Mouse (Mus musculus): ENCODE measurements at regions not wholly inside any gene's neighbourhood (a gene's known extent, or its start where the extent isn't known, plus 50 kb on each side); places are given as distances from the start of the nearest gene placed in this dataset.

- Histone ChIP-seq H3K4me3 (ENCODE audit: low read depth, low read length) (no peak overlapping the region), H3K27me3 (ENCODE audit: insufficient read depth, low read length) (no peaks in the 10 kb centered on the region), H3K36me3 (ENCODE audit: insufficient read depth, low read length) (no peaks in the 10 kb centered on the region), H3K9ac (replicated peaks; ENCODE audit: low read length, poor library complexity, severe bottlenecking) (no peak overlapping the region), H3K4me2 (ENCODE audit: low read depth, low read length, poor library complexity, severe bottlenecking) (no peak overlapping the region), H3K27ac (ENCODE audit: low read depth, low read length) (no peak overlapping the region), H3K4me1 (ENCODE audit: insufficient read depth, low read length) (no peaks in the 10 kb centered on the region), H3K9me3 (ENCODE audit: low read length) (no peaks in the 10 kb centered on the region)
- WGBS, result 55% methylated on average over 5 of the region's 5 CpGs
- no peak for TF ChIP-seq CTCF (IDR thresholded peaks at IDR 0.05)
- DNase-seq (ENCODE audit: low spot score) (peak; percentile 41), ATAC-seq (ENCODE audit: low FRiP score) (no peak)
These were observed 142.3 kb upstream of the Rack1 start for GRCm38 (mm10) chr11:48657851-48658250.

GRCm38 (mm10) chr11:48661641-48662040, 138.5 kb upstream of the Rack1 start:
- H3K27ac ChIP-seq (ENCODE audit: low read depth, low read length), result no peak overlapping the region

GRCm38 (mm10) chr11:48684781-48685314, 115.3 kb upstream of the Rack1 start:
- H3K4me1 ChIP-seq (ENCODE audit: insufficient read depth, low read length), result no peaks in the 10 kb centered on the region
- no peak for DNase-seq (ENCODE audit: low spot score)
- 88% methylated on average over 3 of the region's 3 CpGs for WGBS
- H3K4me3 ChIP-seq (ENCODE audit: low read depth, low read length), result no peak overlapping the region
- H3K27me3 ChIP-seq (ENCODE audit: insufficient read depth, low read length), result no peaks in the 10 kb centered on the region
- no peak overlapping the region for H3K27ac ChIP-seq (ENCODE audit: low read depth, low read length)
- H3K9me3 ChIP-seq (ENCODE audit: low read length), result no peaks in the 10 kb centered on the region
- H3K9ac ChIP-seq (replicated peaks; ENCODE audit: low read length, poor library complexity, severe bottlenecking), result no peak overlapping the region
- H3K4me2 ChIP-seq (ENCODE audit: low read depth, low read length, poor library complexity, severe bottlenecking), result no peak overlapping the region
- TF ChIP-seq CTCF (IDR thresholded peaks at IDR 0.05), result no peak
- no peak for ATAC-seq (ENCODE audit: low FRiP score)
- H3K36me3 ChIP-seq (ENCODE audit: insufficient read depth, low read length), result no peaks in the 10 kb centered on the region

More at GRCm38 (mm10) chr11:48661641-48662040, 138.5 kb upstream of the Rack1 start:
- Histone ChIP-seq H3K36me3 (ENCODE audit: insufficient read depth, low read length) (no peaks in the 10 kb centered on the region), H3K27me3 (ENCODE audit: insufficient read depth, low read length) (no peaks in the 10 kb centered on the region), H3K9ac (replicated peaks; ENCODE audit: low read length, poor library complexity, severe bottlenecking) (no peak overlapping the region), H3K4me2 (ENCODE audit: low read depth, low read length, poor library complexity, severe bottlenecking) (no peak overlapping the region), H3K9me3 (ENCODE audit: low read length) (no peaks in the 10 kb centered on the region), H3K4me1 (ENCODE audit: insufficient read depth, low read length) (no peaks in the 10 kb centered on the region), H3K4me3 (ENCODE audit: low read depth, low read length) (no peak overlapping the region)
- DNase-seq (ENCODE audit: low spot score) (peak; percentile 5), ATAC-seq (ENCODE audit: low FRiP score) (no peak)
- TF ChIP-seq CTCF (IDR thresholded peaks at IDR 0.05), result no peak
- WGBS, result 60% methylated on average over 4 of the region's 4 CpGs

- Histone ChIP-seq H3K9me3 (ENCODE audit: low read length) (no peaks in the 10 kb centered on the region), H3K4me2 (ENCODE audit: low read depth, low read length, poor library complexity, severe bottlenecking) (no peak overlapping the region), H3K36me3 (ENCODE audit: insufficient read depth, low read length) (no peaks in the 10 kb centered on the region), H3K9ac (replicated peaks; ENCODE audit: low read length, poor library complexity, severe bottlenecking) (no peak overlapping the region), H3K27me3 (ENCODE audit: insufficient read depth, low read length) (no peaks in the 10 kb centered on the region), H3K4me1 (ENCODE audit: insufficient read depth, low read length) (no peaks in the 10 kb centered on the region), H3K27ac (ENCODE audit: low read depth, low read length) (no peak overlapping the region), H3K4me3 (ENCODE audit: low read depth, low read length) (no peak overlapping the region)
- 81% methylated on average over 4 of the region's 4 CpGs for WGBS
- DNase-seq (ENCODE audit: low spot score) (peak; percentile 41), ATAC-seq (ENCODE audit: low FRiP score) (no peak)
- peak; percentile 66 for TF ChIP-seq CTCF (IDR thresholded peaks at IDR 0.05)
These were observed 110.1 kb upstream of the Rack1 start for GRCm38 (mm10) chr11:48690070-48690469.

GRCm38 (mm10) chr11:48696352-48696751, 103.8 kb upstream of the Rack1 start:
- Histone ChIP-seq H3K27ac (ENCODE audit: low read depth, low read length) (no peak overlapping the region), H3K4me3 (ENCODE audit: low read depth, low read length) (no peak overlapping the region), H3K27me3 (ENCODE audit: insufficient read depth, low read length) (no peaks in the 10 kb centered on the region), H3K36me3 (ENCODE audit: insufficient read depth, low read length) (no peaks in the 10 kb centered on the region), H3K4me1 (ENCODE audit: insufficient read depth, low read length) (no peaks in the 10 kb centered on the region), H3K4me2 (ENCODE audit: low read depth, low read length, poor library complexity, severe bottlenecking) (no peak overlapping the region), H3K9me3 (ENCODE audit: low read length) (no peaks in the 10 kb centered on the region), H3K9ac (replicated peaks; ENCODE audit: low read length, poor library complexity, severe bottlenecking) (no peak overlapping the region)
- 92% methylated on average over 2 of the region's 2 CpGs for WGBS
- ATAC-seq (ENCODE audit: low FRiP score), result no peak
- no peak for DNase-seq (ENCODE audit: low spot score)
- TF ChIP-seq CTCF (IDR thresholded peaks at IDR 0.05), result no peak

- no peak overlapping the region for H3K9ac ChIP-seq (replicated peaks; ENCODE audit: low read length, poor library complexity, severe bottlenecking)
- no peaks in the 10 kb centered on the region for H3K4me1 ChIP-seq (ENCODE audit: insufficient read depth, low read length)
- no peaks in the 10 kb centered on the region for H3K9me3 ChIP-seq (ENCODE audit: low read length)
- H3K27me3 ChIP-seq (ENCODE audit: insufficient read depth, low read length), result no peaks in the 10 kb centered on the region
- no peak overlapping the region for H3K4me2 ChIP-seq (ENCODE audit: low read depth, low read length, poor library complexity, severe bottlenecking)
- H3K36me3 ChIP-seq (ENCODE audit: insufficient read depth, low read length), result no peaks in the 10 kb centered on the region
- no peak overlapping the region for H3K27ac ChIP-seq (ENCODE audit: low read depth, low read length)
- no peak overlapping the region for H3K4me3 ChIP-seq (ENCODE audit: low read depth, low read length)
- no peak for ATAC-seq (ENCODE audit: low FRiP score)
- no peak for TF ChIP-seq CTCF (IDR thresholded peaks at IDR 0.05)
- no peak for DNase-seq (ENCODE audit: low spot score)
These were observed 102.9 kb upstream of the Rack1 start for GRCm38 (mm10) chr11:48697191-48697590.

All from midbrain, postnatal 0 days (tissue).